Mouse (Mus musculus): ENCODE measurements around the gene Usp5. TPM values are rescaled to one million over a fixed set of nuclear protein-coding genes. Genes with fewer than 3 reads are reported as not detected.
"Not testable (repeated sequence)": the region's sequence is repeated elsewhere in the genome, so short reads cannot be mapped to it uniquely, and the experiment has no call there.

The Usp5 gene
- polyA plus RNA-seq, 1 experiment from 2014 or later = 209 TPM

DNA sequence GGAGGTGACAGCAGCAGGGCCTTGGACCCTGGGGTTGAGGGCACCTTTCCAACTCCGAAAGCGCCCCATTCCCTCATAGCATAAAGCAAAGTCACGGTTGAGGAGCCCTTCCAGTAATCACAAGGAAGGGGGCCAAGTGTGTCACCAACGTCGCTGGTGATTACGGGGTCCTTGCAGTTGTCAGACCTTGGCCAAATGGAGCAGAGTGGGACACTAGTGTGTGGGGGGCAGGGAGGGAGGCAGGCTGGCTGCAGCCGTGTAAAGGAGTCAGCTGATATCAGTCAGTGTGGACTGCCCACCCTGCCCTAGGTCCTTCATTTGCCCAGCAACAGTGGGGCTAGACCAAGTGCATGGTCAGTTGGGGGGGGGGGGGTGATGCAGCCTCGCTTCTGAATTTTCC lies 14.8 kb downstream of the Usp5 start:
- WGBS = 36% methylated on average over 8 of the region's 8 CpGs
- peak overlapping the region; percentile 95 for H3K27ac ChIP-seq
- no peaks in the 10 kb centered on the region for H3K27me3 ChIP-seq (ENCODE audit: low read depth, poor library complexity, severe bottlenecking)
- H3K36me3 ChIP-seq = peaks cover 80% of the 10 kb centered on the region
- H3K9me3 ChIP-seq (replicated peaks) = no peaks in the 10 kb centered on the region
- H3K4me1 ChIP-seq = peaks cover 41% of the 10 kb centered on the region
- H3K4me3 ChIP-seq = peak overlapping the region; percentile 69
- peak; percentile 50 for DNase-seq (ENCODE audit: low spot score)

DNA sequence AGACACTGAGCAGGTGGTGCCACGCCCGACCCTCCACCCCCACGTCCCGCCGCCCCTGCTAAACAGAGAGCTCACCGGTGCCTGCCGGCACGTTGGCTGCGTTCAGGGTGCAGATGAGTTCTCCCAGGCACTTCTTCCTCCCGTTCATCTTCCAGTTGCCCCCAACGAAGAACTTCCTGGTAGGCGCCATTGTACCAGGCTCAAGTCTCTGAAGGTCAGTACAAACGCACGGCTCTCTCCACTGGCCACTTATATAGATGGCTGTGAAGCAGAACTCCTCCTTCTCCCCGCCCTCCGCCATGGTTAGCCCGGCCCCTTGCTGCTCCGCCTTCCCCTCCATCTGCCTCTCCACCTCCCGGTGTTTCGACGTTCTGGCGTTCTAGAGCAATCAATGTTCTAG lies 15.4 kb downstream of the Usp5 start, which contains the start of gene Tpi1:
Gene Tpi1, minus strand, starts transcription at position 364 of the 400 bp plus-strand sequence.
- H3K4me1 ChIP-seq = peaks cover 46% of the 10 kb centered on the region
- H3K27ac ChIP-seq = peak within 1 kb of the TSS; percentile 95
- H3K36me3 ChIP-seq = peaks cover 75% of the 10 kb centered on the region
- H3K9me3 ChIP-seq (replicated peaks) = no peaks in the 10 kb centered on the region
- H3K4me3 ChIP-seq = peak within 1 kb of the TSS; percentile 69
- H3K27me3 ChIP-seq (ENCODE audit: low read depth, poor library complexity, severe bottlenecking) = no peaks in the 10 kb centered on the region
- DNase-seq (ENCODE audit: low spot score) = peak; percentile 87
- under 1% methylated on average over 22 of the region's 22 CpGs for WGBS

DNA sequence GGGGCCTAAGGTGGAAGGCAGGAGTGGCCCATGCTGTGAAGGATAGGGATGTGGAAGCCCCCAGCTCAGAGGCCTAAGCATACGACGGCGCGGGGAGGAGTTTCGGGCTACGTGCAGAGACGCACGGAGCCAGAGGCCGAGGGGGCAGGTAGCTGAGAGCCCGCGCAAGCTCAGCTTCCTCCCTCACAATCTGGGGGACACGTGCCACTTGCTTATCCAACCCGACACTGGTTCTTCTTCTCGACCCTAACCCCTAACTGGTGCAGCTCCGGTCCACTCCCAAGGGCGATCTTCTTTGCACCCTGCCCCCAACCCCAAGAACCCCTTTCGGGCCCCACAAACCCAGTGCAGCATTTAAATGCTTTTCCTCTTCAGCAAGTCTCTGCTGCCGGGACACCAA lies 15.8 kb downstream of the Usp5 start:
- Histone ChIP-seq H3K4me3 (peak overlapping the region; percentile 69), H3K9me3 (replicated peaks) (no peaks in the 10 kb centered on the region), H3K4me1 (peaks cover 50% of the 10 kb centered on the region), H3K27me3 (ENCODE audit: low read depth, poor library complexity, severe bottlenecking) (no peaks in the 10 kb centered on the region), H3K27ac (peak overlapping the region; percentile 95), H3K36me3 (peaks cover 71% of the 10 kb centered on the region)
- under 1% methylated on average over 18 of the region's 18 CpGs for WGBS
- peak; percentile 80 for DNase-seq (ENCODE audit: low spot score)

DNA sequence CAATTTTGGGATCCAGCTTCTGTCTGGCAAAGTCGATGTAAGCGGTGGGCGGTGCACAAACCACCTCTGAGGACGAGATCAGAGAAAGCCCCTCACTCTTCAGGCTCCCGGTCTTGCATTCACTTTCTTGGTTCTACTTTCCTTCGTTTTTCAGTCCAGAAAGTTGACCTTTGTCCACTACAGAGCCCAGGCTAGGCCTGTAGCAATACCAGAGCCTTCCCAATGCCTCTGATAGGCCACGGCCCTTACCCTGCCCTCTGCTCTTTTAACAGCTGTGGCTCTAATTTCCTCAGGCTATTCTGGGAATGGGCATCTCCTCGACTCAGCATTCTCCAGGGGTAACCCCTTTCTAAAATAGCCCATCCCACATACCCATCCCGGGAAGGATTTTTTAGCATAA lies 16.4 kb downstream of the Usp5 start:
- H3K9me3 ChIP-seq (replicated peaks) = no peaks in the 10 kb centered on the region
- H3K4me3 ChIP-seq = peak overlapping the region; percentile 69
- H3K27me3 ChIP-seq (ENCODE audit: low read depth, poor library complexity, severe bottlenecking) = no peaks in the 10 kb centered on the region
- H3K27ac ChIP-seq = peak overlapping the region; percentile 95
- whole genome bisulfite sequencing = 25% methylated on average over 9 of the region's 9 CpGs
- no peak for DNase-seq (ENCODE audit: low spot score)
- H3K36me3 ChIP-seq = peaks cover 64% of the 10 kb centered on the region
- H3K4me1 ChIP-seq = peaks cover 56% of the 10 kb centered on the region

DNA sequence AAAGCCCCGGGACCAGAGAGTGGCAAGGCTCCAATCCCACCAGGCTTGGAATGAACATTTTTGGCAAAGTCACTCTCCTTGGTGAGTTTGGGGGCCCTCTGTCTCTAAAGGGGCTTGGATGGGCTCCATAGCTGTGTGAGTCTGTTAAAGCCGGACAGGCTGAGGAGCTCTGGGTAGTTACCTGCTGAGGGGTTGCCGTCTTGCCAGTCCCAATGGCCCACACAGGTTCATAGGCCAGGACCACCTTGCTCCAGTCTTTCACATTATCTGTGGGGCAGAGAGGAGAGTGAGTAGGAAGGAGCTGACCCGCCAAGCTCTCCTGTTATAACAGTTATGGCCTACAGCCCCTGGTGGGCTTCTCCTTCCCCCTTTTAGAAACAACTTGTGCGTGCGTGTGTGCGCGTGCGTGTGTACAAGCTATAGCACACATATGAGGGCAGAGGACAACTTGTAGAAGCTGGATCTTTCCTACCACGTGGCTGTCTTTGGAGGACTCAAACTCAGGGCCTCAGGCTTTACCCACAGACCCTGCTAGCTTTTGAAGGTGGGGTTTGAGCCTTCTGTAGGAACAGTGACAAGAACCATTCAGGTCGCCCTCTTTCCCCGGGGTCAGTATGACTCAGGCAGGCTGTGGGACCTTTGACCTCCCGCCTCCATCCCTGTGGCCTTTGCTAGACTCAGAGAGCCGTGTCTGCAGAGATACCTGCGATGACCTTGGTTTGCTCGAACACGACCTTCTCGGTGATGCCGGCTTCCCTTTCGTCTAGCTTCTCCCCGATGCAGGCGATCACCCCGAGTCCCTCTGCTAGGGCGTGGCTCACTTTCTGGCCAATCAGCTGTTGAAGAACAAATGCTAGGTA lies 17.4 kb downstream of the Usp5 start:
- peak overlapping the region; percentile 69 for H3K4me3 ChIP-seq
- H3K36me3 ChIP-seq = peaks cover 55% of the 10 kb centered on the region
- no peaks in the 10 kb centered on the region for H3K9me3 ChIP-seq (replicated peaks)
- DNase-seq (ENCODE audit: low spot score) = no peak
- H3K27me3 ChIP-seq (ENCODE audit: low read depth, poor library complexity, severe bottlenecking) = no peaks in the 10 kb centered on the region
- peaks cover 56% of the 10 kb centered on the region for H3K4me1 ChIP-seq
- 86% methylated on average over 24 of the region's 24 CpGs for WGBS
- H3K27ac ChIP-seq = peak overlapping the region; percentile 95; the same call in 1 of the 2 replicates

- H3K27me3 ChIP-seq (ENCODE audit: low read depth, poor library complexity, severe bottlenecking) = no peaks in the 10 kb centered on the region
- 91% methylated on average over 4 of the region's 4 CpGs for WGBS
- no peaks in the 10 kb centered on the region for H3K9me3 ChIP-seq (replicated peaks)
- H3K4me3 ChIP-seq = no peak overlapping the region
- H3K27ac ChIP-seq = no peak overlapping the region
- H3K4me1 ChIP-seq = peaks cover 60% of the 10 kb centered on the region
- DNase-seq (ENCODE audit: low spot score) = no peak
- H3K36me3 ChIP-seq = peaks cover 49% of the 10 kb centered on the region
Observed at GRCm38 (mm10) chr6:124811403-124811665, 17.9 kb downstream of the Usp5 start.

GRCm38 (mm10) chr6:124810566-124811402 lies 18.5 kb downstream of the Usp5 start:
- WGBS = 87% methylated on average over 11 of the region's 11 CpGs
- Histone ChIP-seq H3K36me3 (peaks cover 44% of the 10 kb centered on the region), H3K4me1 (peaks cover 66% of the 10 kb centered on the region), H3K27ac (0 out of 2 replicates have a peak overlapping the region, but pooled peaks have one; percentile 83)
- H3K27me3 ChIP-seq (ENCODE audit: low read depth, poor library complexity, severe bottlenecking); H3K9me3 ChIP-seq (replicated peaks); H3K4me3 ChIP-seq; DNase-seq (ENCODE audit: low spot score): not testable (repeated sequence)

DNA sequence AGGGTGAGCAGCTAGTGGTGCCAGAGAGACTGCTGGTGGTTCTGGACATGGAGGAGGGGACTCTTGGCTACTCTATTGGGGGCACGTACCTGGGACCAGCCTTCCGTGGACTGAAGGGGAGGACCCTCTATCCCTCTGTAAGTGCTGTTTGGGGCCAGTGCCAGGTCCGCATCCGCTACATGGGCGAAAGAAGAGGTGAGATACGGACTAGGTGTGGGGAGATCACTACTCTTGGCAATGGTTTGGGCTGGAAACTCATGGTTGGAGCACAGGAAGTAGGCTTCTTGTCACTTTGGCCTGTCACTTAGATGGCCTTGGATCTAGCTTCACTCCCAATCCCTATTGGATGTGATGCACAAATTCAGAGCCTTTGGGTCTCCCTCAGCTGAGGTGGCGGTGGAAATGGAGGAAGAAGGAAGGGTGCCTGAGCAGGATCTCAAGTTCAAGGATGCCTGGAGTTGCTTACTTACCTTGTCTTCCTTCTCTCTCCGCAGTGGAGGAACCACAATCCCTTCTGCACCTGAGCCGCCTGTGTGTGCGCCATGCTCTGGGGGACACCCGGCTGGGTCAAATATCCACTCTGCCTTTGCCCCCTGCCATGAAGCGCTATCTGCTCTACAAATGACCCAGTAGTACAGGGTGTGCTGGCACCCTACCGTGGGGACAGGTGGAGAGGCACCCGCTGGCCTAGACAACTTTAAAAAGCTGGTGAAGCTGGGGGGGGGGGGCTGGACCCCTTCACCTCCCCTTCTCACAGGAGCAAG lies 19.3 kb downstream of the Usp5 start:
- H3K4me3 ChIP-seq = peak overlapping the region; percentile 63
- peaks cover 68% of the 10 kb centered on the region for H3K4me1 ChIP-seq
- WGBS = 52% methylated on average over 14 of the region's 14 CpGs
- H3K36me3 ChIP-seq = peaks cover 35% of the 10 kb centered on the region
- H3K27ac ChIP-seq = peak overlapping the region; percentile 83
- no peak for DNase-seq (ENCODE audit: low spot score)
- H3K27me3 ChIP-seq (ENCODE audit: low read depth, poor library complexity, severe bottlenecking) = no peaks in the 10 kb centered on the region
- no peaks in the 10 kb centered on the region for H3K9me3 ChIP-seq (replicated peaks)

- WGBS = under 1% methylated on average over 35 of the region's 35 CpGs
- peak; percentile 88 for DNase-seq (ENCODE audit: low spot score)
- H3K4me1 ChIP-seq = peaks cover 61% of the 10 kb centered on the region
- H3K27me3 ChIP-seq (ENCODE audit: low read depth, poor library complexity, severe bottlenecking) = no peaks in the 10 kb centered on the region
- H3K4me3 ChIP-seq = peak overlapping the region; percentile 63
- H3K9me3 ChIP-seq (replicated peaks) = no peaks in the 10 kb centered on the region
- peak overlapping the region; percentile 83 for H3K27ac ChIP-seq
- H3K36me3 ChIP-seq = peaks cover 31% of the 10 kb centered on the region
Observed at GRCm38 (mm10) chr6:124809052-124809774, 20.1 kb downstream of the Usp5 start.

- no peaks in the 10 kb centered on the region for H3K27me3 ChIP-seq (ENCODE audit: low read depth, poor library complexity, severe bottlenecking)
- no peaks in the 10 kb centered on the region for H3K9me3 ChIP-seq (replicated peaks)
- H3K27ac ChIP-seq = peak within 1 kb of the TSS; percentile 83
- peaks cover 31% of the 10 kb centered on the region for H3K36me3 ChIP-seq
- peak; percentile 85 for DNase-seq (ENCODE audit: low spot score)
- peak within 1 kb of the TSS; percentile 63 for H3K4me3 ChIP-seq
- H3K4me1 ChIP-seq = peaks cover 59% of the 10 kb centered on the region
- 5% methylated on average over 29 of the region's 29 CpGs for WGBS
Observed at GRCm38 (mm10) chr6:124808358-124809012, 20.8 kb downstream of the Usp5 start, which contains the start of gene Spsb2. Gene Spsb2, plus strand, starts transcription at chr6:124808661.

DNA sequence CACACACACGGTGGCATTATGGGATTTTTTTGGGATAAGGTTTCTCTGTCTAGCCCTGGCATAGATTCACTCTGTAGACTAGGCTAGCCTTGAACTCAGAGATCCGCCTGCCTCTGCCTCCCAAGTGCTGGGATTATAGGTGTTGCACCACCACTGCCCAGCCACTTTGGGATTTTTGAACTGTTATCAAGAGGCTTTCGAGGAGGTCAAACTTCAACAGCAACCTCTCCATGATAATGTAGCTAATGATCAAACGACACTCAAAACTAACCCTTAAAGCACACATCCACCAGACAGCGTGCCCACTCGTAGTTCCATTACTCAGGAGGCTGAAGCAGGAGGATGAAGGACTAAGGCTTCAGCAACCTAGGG lies 21.3 kb downstream of the Usp5 start:
- peaks cover 55% of the 10 kb centered on the region for H3K4me1 ChIP-seq
- peak overlapping the region; percentile 63 for H3K4me3 ChIP-seq
- peak overlapping the region; percentile 83 for H3K27ac ChIP-seq
- WGBS = 86% methylated on average over 6 of the region's 6 CpGs
- no peaks in the 10 kb centered on the region for H3K27me3 ChIP-seq (ENCODE audit: low read depth, poor library complexity, severe bottlenecking)
- DNase-seq (ENCODE audit: low spot score) = no peak
- H3K36me3 ChIP-seq = peaks cover 31% of the 10 kb centered on the region
- H3K9me3 ChIP-seq (replicated peaks) = no peaks in the 10 kb centered on the region

All from limb, embryonic 10.5 days (tissue).